Mouse (Mus musculus) 416B (cell line): ENCODE results near the gene Dlg2.

ENCODE experiments used
- DNase-seq: peaks from one replicate; pipeline ENCODE4 v3.0.0; 2011; ENCODE audit warnings: low read depth

Dlg2 gene

DNA sequence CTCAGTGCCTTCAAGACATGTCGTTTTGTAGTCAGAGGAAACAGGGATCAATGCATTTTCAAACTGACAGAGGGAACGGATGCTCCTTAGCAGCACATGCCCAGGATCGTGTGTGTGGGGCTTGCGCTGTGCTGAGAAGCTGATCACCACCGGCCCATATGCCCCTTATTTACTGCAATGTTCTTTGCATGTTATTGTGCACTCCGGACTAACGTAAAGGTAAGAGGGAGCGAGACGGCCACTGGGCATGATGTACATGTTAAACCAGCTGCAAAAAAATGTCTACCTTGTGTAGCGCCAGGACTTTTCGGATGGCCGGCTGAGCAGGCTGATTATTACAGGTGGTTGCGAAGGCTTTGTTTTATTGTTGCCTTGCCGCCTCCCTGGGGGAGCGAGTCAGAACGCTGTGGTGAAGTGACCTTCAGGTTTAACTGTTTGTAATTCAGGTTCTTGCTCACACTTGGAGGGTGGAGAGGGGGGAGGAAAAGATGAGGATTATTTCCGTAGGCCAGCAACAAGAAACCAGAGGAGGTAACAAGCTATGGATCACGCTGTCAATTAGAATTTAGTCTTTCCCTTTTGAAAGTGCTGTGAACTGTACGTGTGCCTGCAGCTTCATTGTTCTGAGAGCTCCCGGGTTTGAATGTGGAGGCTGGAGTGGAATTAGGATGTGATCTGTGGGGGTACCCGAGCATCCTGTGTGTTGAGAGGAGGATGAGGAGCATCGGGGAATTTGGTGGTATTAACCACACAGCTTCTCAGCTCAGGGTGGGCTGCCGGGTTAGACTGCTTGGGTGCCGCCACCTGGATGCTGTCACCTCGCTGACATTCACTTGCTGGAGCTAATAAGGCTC lies 614.6 kb downstream of the Dlg2 start:
- DNase-seq, result no peak

DNA sequence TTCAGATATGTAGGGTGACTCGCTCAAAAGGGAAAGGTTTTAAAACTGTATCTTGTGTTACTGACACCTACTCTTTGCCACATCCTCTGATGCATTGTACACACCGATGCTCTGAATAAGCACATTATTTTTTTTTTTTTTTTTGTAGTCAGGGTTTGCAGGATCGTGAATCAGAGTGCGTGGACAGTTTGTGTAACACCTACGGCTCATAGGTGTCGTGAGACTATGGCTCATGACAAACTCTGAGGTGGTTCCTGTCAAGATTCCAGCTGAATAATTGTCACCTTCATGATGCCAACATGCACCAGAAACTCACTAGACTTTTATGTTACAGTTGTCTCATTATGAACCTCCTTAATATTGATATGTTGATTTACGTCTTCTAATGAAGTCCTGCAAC lies 620.0 kb downstream of the Dlg2 start:
- DNase-seq, result no peak

DNA sequence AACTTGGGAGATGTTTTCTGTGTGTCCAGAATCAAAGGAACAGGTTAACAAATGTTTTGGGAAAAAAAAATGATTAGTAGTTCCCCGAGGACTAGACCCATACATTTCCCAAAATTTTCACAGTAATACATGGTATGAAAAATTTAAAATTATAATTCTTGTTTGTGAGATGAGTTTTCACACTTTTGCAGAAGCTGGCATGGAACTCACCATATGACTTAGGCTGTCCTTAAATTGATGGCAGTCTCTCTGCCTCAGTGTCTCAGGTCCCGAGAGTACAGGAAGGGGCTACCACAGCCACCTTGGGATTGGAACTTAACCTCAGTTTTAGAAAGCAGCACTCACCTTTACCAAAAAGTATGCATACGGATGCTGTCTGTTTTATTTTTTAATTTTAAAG lies 622.0 kb downstream of the Dlg2 start:
- no peak for DNase-seq

DNA sequence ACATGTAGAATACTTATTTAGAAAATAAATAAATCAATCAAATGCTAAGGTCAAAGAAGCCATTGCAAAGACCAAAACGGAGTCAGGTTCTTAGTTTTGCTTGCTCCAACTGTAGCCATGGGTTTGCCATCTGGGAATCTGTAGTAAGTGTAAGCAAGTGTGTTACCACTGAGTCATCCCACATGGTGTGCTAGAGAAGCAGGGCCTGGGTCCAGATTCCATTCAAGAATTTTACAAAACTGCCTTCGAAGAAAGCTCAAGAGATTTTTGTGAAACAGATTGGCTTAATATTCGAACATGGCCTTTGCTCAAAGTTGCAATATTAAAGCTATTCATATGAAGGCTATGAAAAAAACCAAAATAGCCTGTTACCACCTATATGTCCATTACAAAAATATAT lies 633.1 kb downstream of the Dlg2 start:
- DNase-seq, result no peak

DNA sequence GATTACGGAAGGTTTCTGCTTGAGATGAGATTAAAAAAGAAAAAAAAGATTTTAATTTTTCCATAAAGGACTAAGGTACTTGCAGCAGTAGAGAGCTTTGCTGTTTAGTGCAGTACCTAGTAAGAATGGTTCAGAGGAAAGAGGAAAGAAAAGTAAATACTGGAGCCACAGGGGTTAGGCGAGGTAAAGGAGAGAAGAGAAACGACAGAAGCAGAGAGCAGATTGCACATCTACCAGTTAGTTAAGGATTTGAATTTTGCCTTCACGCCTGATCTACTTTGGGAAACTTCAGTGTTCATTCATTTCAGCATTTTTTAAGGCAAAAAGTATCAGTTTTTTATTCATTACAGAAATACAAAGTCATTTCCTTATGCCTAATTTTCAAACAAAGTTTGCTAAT lies 655.7 kb downstream of the Dlg2 start:
- DNase-seq, result no peak

DNA sequence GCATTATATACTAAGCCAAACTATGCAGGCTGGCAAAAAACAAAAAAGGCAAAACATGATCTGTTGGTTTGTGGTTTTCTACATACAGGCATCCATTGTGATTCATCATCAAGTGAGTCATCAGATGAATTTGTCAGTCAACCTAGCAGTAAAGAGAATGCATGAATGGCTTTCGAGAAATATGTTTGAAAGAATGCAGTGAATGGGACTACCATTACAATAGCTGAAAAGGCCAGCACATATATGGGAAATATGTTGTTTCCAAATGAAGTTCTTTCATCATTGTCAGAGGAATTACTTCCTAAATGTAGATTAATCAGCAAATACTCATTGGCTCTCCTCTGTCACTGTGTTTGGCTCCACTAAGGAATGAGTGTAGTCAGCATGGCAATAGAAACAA lies 677.6 kb downstream of the Dlg2 start:
- no peak for DNase-seq

DNA sequence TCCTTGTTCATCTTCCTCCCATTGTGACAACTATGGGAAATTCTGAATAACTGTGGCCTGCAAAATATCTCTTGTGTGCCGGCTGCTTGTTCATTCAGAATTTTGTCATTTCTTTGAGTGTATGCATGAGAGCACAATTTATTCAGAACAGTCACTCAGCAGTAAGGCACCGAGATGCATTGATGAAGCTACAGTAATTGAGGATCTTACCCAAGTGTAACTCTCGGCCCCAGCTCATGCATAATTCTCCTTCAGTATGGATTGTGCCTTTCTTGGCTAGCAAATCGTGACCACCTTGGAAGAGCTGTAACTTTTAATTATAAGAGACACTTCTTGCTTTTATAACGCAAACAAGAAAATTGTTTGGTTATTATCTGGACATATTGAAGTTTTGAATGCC lies 682.7 kb downstream of the Dlg2 start:
- no peak for DNase-seq

DNA sequence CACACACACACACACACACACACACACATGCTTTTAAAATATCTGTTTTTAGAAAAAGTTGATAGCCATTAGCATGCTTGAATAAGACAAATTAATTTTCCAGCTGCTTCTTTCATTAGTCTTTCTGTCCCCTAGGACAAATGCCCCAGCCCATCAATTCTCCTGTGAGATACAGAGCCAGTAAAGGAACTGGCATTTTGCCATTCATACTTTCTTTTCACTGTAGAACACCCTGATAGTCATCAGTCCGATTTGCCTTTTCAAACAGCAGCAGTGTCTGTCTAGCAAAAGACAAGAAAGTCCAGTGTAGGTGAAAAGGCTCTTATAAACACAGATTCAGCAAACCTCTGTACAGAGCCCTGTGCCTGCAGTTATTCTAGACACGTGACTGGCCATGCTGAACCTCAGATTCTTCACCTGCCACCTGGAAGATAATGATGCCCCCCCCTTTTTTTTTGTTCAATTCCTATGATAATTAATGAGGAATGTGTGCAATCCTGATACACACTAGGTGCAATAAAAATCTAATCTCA lies 685.2 kb downstream of the Dlg2 start:
- DNase-seq, result no peak

DNA sequence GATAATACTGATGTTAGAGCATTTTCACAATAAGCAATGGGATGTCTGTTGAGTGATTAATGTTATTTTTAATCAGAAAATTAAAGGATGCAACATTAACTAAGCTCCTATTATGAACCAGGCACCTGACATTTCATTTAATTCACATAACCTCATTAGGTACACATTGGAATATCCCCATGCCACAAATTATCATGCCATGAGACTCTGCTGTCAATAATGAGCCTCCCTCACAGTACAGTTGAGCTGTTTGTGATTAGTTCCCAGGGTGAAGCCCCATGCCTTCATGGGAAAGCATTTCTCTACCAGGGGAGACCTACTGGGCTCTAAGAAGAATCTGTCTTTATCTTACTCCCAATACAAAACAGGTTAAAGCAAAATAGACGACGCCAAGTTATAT lies 697.1 kb downstream of the Dlg2 start:
- DNase-seq, result no peak

DNA sequence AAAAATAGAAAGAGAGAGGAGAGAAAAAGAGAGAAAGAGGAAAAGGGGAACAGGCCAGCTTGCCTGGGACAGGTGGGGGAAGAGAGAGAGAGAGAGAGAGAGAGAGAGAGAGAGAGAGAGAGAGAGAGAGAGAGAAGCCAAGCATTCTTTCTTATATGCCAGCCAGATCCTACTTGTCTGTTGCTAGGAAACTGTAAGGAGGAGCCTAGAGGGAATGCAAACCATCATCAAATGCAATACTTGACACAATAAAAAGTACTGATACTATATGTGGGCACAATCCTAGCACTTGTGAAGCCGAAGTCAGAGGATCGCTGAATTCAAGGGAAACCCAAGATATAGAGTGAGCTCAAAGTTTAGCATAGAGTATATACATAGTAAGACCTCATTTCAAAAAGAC lies 711.7 kb downstream of the Dlg2 start:
- DNase-seq, result no peak

DNA sequence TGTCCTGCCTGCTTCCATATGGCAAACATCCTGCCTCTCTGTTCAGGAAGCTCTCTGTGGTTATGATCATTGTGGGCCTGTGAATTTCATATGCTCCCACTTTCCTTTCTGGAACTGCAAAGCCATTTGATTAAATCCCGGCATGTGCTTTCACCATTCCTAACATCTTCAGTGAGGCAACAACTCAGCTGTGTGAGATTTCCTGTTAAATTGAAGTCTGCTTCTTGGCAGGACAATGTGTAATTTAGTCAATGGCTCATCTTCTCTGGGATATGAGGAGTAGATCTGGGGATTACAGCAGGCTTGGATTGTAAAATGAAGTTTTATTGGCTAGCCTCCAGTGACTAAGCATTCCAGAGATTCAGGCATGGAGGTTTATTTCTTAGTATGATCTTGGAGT lies 722.9 kb downstream of the Dlg2 start:
- DNase-seq, result no peak

DNA sequence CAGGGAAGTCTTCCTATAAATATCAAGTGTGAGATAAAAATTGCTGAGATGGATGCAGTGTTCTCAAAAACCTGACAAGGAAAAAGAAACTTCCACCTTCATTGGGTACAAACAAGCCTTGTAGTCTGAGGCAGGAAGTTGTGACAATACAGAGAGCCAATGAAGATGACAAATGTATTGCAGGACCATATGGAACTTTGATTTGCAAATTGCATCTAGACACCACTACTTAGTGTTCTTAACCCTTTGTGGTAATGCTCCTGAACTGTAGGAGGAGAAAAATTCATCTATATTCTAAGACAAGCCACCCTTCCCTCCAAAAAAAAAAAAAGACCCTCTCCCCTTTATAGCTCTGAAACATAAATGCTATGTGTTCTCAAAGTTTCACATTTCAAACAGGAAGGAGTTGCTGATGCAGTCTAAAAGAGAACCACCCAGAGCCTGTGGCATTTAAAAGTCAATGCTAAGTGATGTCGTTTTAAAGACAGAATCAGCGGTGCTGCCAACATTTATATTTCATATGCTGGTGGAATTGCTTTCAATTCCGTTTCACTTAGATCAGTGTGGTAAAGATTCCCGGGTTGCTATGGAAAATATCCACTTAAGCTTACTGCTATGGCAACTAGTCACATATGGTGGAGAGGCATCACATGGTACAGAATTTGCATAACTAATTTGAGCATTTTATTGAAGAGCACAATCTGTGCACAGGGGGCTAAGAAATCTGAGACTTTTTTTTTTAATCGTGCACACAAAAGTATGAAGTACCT lies 731.8 kb downstream of the Dlg2 start:
- DNase-seq, result no peak

DNA sequence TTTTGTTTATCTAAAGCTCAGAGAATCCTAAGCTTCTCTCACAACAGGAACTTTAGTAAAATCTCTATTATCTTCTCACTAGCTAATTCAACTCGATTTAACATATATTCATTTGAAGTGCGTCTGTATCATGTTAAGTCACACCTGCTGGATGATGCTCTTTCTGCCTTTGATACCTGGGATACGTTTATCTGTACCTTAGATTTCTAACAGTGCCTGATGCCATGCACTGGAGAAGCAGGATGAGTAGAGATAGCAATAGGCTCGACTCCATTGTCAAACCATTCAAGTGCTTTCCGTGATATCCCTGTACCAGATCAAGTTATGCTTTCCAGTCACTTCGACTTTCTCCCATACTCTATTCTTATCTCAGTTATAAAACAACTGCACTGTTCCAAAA lies 732.5 kb downstream of the Dlg2 start:
- no peak for DNase-seq

DNA sequence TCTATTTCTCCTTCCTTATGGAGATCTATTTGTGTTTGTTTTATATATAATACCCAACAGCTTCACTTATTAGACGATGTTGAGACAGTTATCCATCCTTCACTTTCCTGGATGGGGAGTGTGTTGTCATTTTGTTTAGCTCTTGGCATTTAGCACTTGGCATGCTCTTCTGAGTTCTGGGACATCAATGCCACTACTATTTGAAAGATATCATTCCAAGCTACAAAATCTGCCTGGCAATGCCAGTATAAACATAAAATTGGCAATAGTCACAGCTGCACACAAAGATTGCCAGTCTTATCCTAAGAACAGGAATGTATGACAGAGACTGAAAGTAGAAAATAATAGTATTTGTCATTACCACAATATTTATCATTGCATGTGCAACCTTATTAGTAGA lies 735.8 kb downstream of the Dlg2 start:
- DNase-seq, result no peak

DNA sequence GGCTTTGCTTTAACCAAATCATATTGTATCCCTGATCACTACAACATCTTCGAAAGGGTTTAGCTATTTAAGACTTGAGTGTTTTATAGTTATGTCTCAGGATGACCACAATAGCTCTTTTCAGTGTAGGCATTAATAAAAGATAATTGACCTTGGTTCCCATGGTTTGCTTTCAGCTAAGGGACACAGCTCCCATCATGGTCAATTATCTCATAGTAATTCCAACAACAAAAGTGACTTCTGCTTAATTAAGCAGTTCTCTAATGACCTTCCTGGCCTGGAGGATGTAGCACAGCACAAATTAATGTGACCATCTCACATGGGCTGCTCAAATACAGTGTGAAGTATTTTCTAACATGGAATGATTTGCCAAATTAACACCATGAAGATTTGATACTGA lies 738.4 kb downstream of the Dlg2 start:
- DNase-seq, result no peak

DNA sequence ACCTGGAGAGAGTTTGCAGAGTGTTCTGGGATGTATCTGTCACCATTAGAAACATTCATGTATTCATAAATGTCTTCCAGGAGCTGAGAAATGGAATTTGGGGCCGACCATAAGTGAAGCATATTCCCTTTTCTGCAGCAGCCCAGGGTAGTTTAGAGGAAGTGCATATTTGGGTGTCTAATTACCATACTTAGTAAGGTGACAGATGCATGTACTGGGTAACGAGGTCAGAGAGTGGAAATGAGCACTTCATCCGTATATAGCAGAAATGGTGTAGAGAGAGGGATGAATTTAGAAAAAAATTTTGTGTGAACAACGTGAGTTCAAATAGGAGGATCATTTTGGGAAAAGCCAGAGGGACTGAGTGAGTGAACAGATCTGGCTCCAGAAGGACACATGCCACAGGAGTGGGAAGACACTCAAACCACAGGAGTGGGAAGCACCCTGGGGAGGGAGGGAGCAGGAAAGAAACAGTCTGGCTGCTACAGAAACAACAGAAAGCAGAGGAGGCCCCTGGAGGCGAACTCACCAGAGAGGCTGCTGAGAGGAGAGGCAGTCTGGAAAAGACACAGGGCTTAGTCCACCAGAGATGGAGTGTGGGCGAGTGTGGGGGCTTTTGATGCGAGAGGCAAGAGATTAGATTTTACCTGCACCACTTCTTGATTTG lies 742.0 kb downstream of the Dlg2 start:
- DNase-seq, result no peak

DNA sequence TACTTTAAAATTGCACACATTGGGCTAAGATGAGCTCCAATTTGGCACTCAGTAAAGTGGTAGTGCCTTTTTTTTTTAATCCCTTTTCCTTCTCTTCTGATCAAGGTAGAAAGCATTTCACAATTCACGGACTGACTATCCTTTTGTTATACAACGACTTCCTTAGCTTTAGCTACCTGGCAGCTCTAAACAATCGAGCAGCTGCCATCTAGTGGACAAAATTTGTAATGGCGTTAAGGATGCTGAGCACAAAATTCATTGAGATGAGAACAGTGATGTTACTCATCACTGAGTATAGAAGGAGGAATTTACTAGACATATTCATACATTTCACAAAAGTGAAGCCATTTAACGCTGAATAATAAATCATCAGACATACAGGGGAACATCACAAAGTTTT lies 750.0 kb downstream of the Dlg2 start:
- DNase-seq, result peak; percentile 57

DNA sequence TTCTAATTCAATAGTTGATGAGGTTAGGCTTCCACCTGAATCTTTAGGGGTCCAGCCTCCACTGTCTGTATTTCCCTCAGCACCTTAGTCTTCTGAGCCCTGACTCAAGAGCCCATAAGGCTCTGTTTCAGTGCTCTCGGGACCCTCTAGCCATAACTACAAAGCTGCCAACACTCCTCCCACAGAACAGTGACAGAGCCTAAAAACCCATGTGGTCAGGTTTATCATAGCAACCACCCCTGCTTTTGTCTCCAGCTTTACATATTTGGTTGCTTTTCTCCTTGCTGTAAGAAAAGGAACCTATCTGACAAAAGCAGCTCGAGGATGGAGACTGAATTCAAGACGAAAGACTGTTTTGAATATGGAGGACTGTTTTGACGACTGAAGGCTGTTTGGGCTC lies 765.2 kb downstream of the Dlg2 start:
- DNase-seq, result no peak

DNA sequence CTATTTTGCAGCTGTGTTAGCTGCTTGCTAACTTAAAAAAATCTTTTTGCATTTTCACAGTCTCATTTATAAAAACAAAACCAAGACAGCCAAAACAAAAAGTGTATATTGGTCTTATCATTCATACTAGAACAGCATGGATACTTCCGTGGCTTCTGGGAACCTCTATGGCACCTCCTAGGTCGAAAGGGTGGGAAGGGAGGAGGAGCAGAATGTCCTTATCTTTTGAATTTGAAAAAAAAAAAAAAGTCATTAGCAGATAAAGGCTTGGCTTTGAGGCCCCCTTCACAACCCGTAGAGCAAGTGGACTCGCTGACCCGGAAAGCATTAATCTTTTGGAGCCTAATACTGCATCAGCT lies 785.2 kb downstream of the Dlg2 start:
- DNase-seq, result no peak

DNA sequence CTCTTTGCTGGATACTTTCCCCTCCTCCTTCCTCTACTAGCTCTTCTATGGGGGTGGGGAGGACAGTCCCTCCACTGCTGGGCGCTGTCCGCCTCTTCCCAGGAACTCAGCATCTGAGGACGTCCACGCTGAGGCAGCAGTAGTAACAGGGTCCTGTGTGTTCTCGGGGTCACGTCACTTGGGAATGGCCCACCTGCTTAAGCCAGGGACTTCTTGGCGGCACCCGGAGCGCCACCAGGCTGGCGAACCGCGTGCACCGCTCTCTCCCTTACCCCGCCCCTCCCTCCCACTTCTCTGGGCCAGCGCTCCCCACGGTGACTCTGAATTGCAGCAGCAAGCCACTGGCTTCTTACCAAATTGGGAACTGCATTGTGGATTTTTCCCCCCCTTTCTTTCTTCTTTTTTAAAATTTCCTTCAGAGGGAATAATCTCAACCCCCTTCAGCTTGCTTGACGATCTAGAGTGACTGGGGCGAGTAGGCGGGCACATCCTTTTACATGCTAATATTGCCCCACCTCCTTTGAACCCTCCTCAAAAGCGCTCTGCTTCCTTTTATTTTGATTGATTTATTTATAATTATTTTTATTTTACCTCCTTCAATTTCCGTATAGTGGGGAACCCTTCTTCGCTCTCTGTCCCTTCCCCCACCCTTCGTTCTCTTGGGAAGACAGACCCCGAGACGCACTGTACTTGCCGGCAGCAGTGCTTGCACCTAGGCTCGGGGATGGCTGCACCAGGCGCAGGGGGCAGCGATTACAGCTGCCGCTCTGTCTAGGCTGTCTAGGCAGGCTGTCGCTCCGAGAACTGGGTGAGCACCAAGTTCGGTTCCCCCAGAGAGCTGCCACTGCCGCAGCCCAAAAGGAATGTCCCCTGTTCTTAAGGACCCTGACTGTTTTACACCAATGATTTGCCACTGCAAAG lies 785.8 kb downstream of the Dlg2 start:
- DNase-seq, result no peak

DNA sequence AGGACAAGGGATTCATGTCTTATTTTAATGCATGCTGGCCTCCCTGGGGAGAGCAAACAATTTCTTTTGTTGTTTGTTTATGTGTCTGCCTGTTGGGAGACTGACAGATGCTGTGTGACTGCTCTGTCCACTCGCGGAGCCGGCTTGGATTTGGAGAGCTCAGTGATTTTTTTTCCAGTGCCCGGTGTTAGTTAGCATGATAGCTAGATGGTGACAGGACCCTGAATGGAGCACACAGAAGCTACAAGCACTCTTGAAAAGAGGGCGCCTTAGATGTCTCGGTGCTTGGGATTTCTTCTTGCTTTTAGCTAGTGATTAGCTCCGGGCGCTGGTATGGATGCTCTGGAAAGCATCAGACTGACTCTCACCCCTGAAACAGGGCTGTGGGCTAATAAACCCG lies 786.5 kb downstream of the Dlg2 start:
- no peak for DNase-seq

DNA sequence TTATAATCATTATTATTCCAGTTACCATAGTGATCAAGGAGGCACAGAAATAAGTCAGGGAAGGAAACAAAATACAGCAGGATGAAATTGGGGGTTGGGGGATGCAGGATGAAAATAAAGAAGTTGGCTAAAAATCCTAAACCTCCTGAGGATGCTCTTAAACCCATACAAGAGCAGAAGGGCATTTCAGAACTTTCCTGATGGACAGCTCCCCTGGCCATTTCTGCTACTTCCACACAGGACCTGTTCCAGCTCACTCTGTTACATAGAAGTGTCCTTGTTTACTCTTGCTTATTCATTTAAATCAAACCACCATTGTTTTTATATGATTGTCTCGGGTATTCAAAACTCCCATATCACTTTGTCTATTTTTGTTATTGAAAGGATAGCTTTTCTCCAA lies 791.3 kb downstream of the Dlg2 start:
- DNase-seq, result peak; percentile 30
